9 mouse cellular contexts compared by ENCODE assay signal in genomic region chr15:31529103-31529502, GRCm38 (mm10). TPM values are rescaled to one million over a fixed set of nuclear protein-coding genes. Genes with fewer than 3 reads are reported as not detected.
DNase-seq lines count a peak whose midpoint lies in the region; ATAC-seq and TF ChIP-seq lines count a peak whose summit lies in the region.
"Had no signal": no experiment of that assay in that cellular context is flagged by ENCODE, and none has a peak within 500 bp of the region (broad histone marks: within the 10 kb centered on the region; RNA-seq: fewer than 3 reads in every experiment).

No protein-coding gene starts in this region.

- peaks cover 33% of the 10 kb centered on the region for H3K79me2 ChIP-seq in liver, adult 2 months (ENCODE audit: control insufficient read depth, insufficient read depth, low read length)

- no peaks in the 10 kb centered on the region; the same call in 1 of the 2 replicates for H3K9me3 ChIP-seq in forebrain, embryonic 11.5 days (ENCODE audit: control insufficient read depth, low read length)
- H3K9me3 ChIP-seq in limb, embryonic 12.5 days = no peaks in the 10 kb centered on the region
- H3K9me3 ChIP-seq in neural tube, embryonic 15.5 days (replicated peaks) = no peaks in the 10 kb centered on the region

- peak overlapping the region; percentile 63; the same call in 1 of the 2 replicates for H3K27ac ChIP-seq in liver, adult 2 months (replicated peaks; ENCODE audit: insufficient read depth, low read depth, low read length)
- no peak overlapping the region for H3K27ac ChIP-seq in forebrain, embryonic 11.5 days (ENCODE audit: low read depth, low read length)
- H3K27ac ChIP-seq in limb, embryonic 12.5 days = no peak overlapping the region
- H3K27ac ChIP-seq in neural tube, embryonic 15.5 days (replicated peaks) = no peak overlapping the region

- H3K9ac ChIP-seq in liver, adult 2 months (ENCODE audit: low read depth, low read length) = peak overlapping the region; percentile 38
- H3K9ac ChIP-seq in forebrain, embryonic 11.5 days (ENCODE audit: low read length) = peak overlapping the region; percentile 50
- H3K9ac ChIP-seq in limb, embryonic 12.5 days (replicated peaks) = peak overlapping the region; percentile 97; the same call in 1 of the 2 replicates
- 0 out of 2 replicates have a peak overlapping the region, but pooled peaks have one; percentile 14 for H3K9ac ChIP-seq in neural tube, embryonic 15.5 days (replicated peaks)

- no peak for DNase-seq in liver, adult 2 months (ENCODE audit: extremely low read depth, low read depth, low spot score)
- no peak for DNase-seq in liver
- DNase-seq in forebrain, embryonic 11.5 days (ENCODE audit: low spot score) = no peak
- no peak for DNase-seq in yolk sac, embryonic 10.5 days (ENCODE audit: low spot score)
- no peak for DNase-seq in urinary bladder, postnatal 36 days (ENCODE audit: low spot score in 2 of 2)
- DNase-seq: thymus, postnatal 25 days had no signal

- no peak for TF ChIP-seq POLR2A in liver, adult 2 months (IDR thresholded peaks at IDR 0.05; ENCODE audit: extremely low read depth, insufficient read depth, low read length)

- H3K4me1 ChIP-seq in liver, adult 2 months (ENCODE audit: control insufficient read depth, insufficient read depth, low read length) = peaks cover 21% of the 10 kb centered on the region
- 0 out of 2 replicates have a peak, but pooled peaks cover 2% of the 10 kb centered on the region for H3K4me1 ChIP-seq in forebrain, embryonic 11.5 days (replicated peaks; ENCODE audit: control insufficient read depth, insufficient read depth, low read length)
- H3K4me1 ChIP-seq in limb, embryonic 12.5 days (replicated peaks) = peaks cover 5% of the 10 kb centered on the region
- H3K4me1 ChIP-seq in neural tube, embryonic 15.5 days = peaks cover 28% of the 10 kb centered on the region

- no peaks in the 10 kb centered on the region; the same call in 1 of the 2 replicates for H3K36me3 ChIP-seq in liver, adult 2 months (ENCODE audit: control insufficient read depth, insufficient read depth, low read length)
- H3K36me3 ChIP-seq in forebrain, embryonic 11.5 days (ENCODE audit: control insufficient read depth, insufficient read depth, low read length) = no peaks in the 10 kb centered on the region; the same call in 1 of the 2 replicates
- H3K36me3 ChIP-seq in limb, embryonic 12.5 days = peaks cover 4% of the 10 kb centered on the region; the same call in 1 of the 2 replicates
- H3K36me3 ChIP-seq in neural tube, embryonic 15.5 days = no peaks in the 10 kb centered on the region

- peak overlapping the region; percentile 50 for H3K4me2 ChIP-seq in forebrain, embryonic 11.5 days (ENCODE audit: low read depth, low read length, severe bottlenecking)
- peak overlapping the region; percentile 70 for H3K4me2 ChIP-seq in limb, embryonic 12.5 days
- H3K4me2 ChIP-seq in neural tube, embryonic 15.5 days = peak overlapping the region; percentile 64

- no peak for TF ChIP-seq CTCF in liver, adult 2 months (IDR thresholded peaks at IDR 0.05; ENCODE audit: low read depth, low read length)

- WGBS in liver, adult 2 months = 10% methylated on average over 6 of the region's 6 CpGs
- 31% methylated on average over 6 of the region's 6 CpGs for WGBS in forebrain, embryonic 11.5 days
- 42% methylated on average over 6 of the region's 6 CpGs for WGBS in limb, embryonic 12.5 days
- 35% methylated on average over 6 of the region's 6 CpGs for WGBS in neural tube, embryonic 15.5 days

- H3K27me3 ChIP-seq in liver, adult 2 months (ENCODE audit: control insufficient read depth, insufficient read depth, low read length) = no peaks in the 10 kb centered on the region
- H3K27me3 ChIP-seq in forebrain, embryonic 11.5 days (ENCODE audit: control insufficient read depth, insufficient read depth, low read length) = no peaks in the 10 kb centered on the region
- no peaks in the 10 kb centered on the region for H3K27me3 ChIP-seq in limb, embryonic 12.5 days
- no peaks in the 10 kb centered on the region for H3K27me3 ChIP-seq in neural tube, embryonic 15.5 days (replicated peaks)

- no peak for ATAC-seq in forebrain, embryonic 11.5 days (replicated peaks; ENCODE audit: low FRiP score)
- no peak for ATAC-seq in limb, embryonic 12.5 days (ENCODE audit: insufficient number of reproducible peaks, insufficient read depth, low FRiP score, low TSS enrichment, low read depth)
- ATAC-seq in neural tube, embryonic 15.5 days (ENCODE audit: low FRiP score) = no peak
- ATAC-seq in activated CD4-positive, CD25-positive, alpha-beta regulatory T cell, adult 4 months = no peak

- H3K4me3 ChIP-seq in liver, adult 2 months (ENCODE audit: insufficient read depth, low read depth, low read length) = peak overlapping the region; percentile 99
- H3K4me3 ChIP-seq in forebrain, embryonic 11.5 days (ENCODE audit: low read depth, low read length) = peak overlapping the region; percentile 94
- peak overlapping the region; percentile 91 for H3K4me3 ChIP-seq in limb, embryonic 12.5 days (replicated peaks)
- H3K4me3 ChIP-seq in neural tube, embryonic 15.5 days (replicated peaks) = peak overlapping the region; percentile 80

RNA-seq across cellular contexts. Expression of gene March6, which starts 1.8 kb away (rescaled TPM):
- total RNA-seq in liver, adult 2 months (2014; rRNA removed) = 77.0 and 79.8 TPM in 2 replicates
- 22.6 and 27.5 TPM in 2 replicates for polyA plus RNA-seq in liver, adult 2 months (2012; rRNA removed)
- polyA plus RNA-seq in forebrain, embryonic 11.5 days (2014; fragmentation: Nextera tagmentation; extraction: Ambion mirVana) = 62.6 and 69.6 TPM in 2 replicates
- polyA plus RNA-seq in limb, embryonic 12.5 days (2016; fragmentation: Nextera tagmentation; extraction: Ambion mirVana) = 40.7 and 41.8 TPM in 2 replicates
- 57.8 and 63.2 TPM in 2 replicates for polyA plus RNA-seq in neural tube, embryonic 15.5 days (2015; fragmentation: Nextera tagmentation; extraction: Ambion mirVana)
- 10 to 100 TPM; 21.1 to 21.5 TPM for polyA plus RNA-seq in activated CD4-positive, CD25-positive, alpha-beta regulatory T cell, adult 4 months (2017; shearing (Covaris generic))

RNA-seq across cellular contexts. Expression of gene Cmbl, which starts 36.1 kb away (rescaled TPM):
- total RNA-seq in liver, adult 2 months (2014; rRNA removed) = 292 and 434 TPM in 2 replicates
- 374 and 481 TPM in 2 replicates for polyA plus RNA-seq in liver, adult 2 months (2012; rRNA removed)
- 0.79 and 1.0 TPM in 2 replicates for polyA plus RNA-seq in forebrain, embryonic 11.5 days (2014; fragmentation: Nextera tagmentation; extraction: Ambion mirVana)
- 0.55 and 0.65 TPM in 2 replicates for polyA plus RNA-seq in limb, embryonic 12.5 days (2016; fragmentation: Nextera tagmentation; extraction: Ambion mirVana)
- polyA plus RNA-seq in neural tube, embryonic 15.5 days (2015; fragmentation: Nextera tagmentation; extraction: Ambion mirVana) = 6.9 and 7.7 TPM in 2 replicates
- under 1 TPM in 1 of 2 experiments, not detected in 1; 0.80 TPM for polyA plus RNA-seq in activated CD4-positive, CD25-positive, alpha-beta regulatory T cell, adult 4 months (2017; shearing (Covaris generic))

Comparison
In these comparisons a context has a peak if more than half of its experiments do, and no peak if none do; other contexts are left out.
1. H3K9ac ChIP-seq: peak in every context shown above with its lines; median percentile 97 in limb, embryonic 12.5 days; 50 in forebrain, embryonic 11.5 days; 38 in liver, adult 2 months; 14 in neural tube, embryonic 15.5 days.
2. RNA of gene Cmbl, which starts 36.1 kb away (polyA plus RNA-seq): 374 to 481 TPM in liver, adult 2 months; 6.9 to 7.7 TPM in neural tube, embryonic 15.5 days, 0.79 to 1.0 TPM in forebrain, embryonic 11.5 days, 0.80 TPM in activated CD4-positive, CD25-positive, alpha-beta regulatory T cell, adult 4 months and 0.55 to 0.65 TPM in limb, embryonic 12.5 days; every median in the first group is over 10 times any median in the second.
3. Peak in every context shown above with its lines, with median percentiles within 50 percentile points of each other: H3K4me3 ChIP-seq and H3K4me2 ChIP-seq.